Mouse (Mus musculus) hindbrain, embryonic 12.5 days (tissue): ENCODE data around the gene Tagln3. TPM values are rescaled to one million over a fixed set of nuclear protein-coding genes. Genes with fewer than 3 reads are reported as not detected.

Experiments used
- ATAC-seq: fragments of 200-750 bp; cut with Nextera tagmentation; 2 replicates; pipeline ENCODE4 v1.8.0; 2017; ENCODE audit warnings: moderate TSS enrichment; ENCODE audit not compliant: low FRiP score
- H3K27ac ChIP-seq: fragments of 300-500 bp; sonication (generic); 2 replicates; pipeline ENCODE4 v1.5.1; 2016; ENCODE audit warnings: mild to moderate bottlenecking
- H3K27me3 ChIP-seq: fragments of 300-500 bp; sonication (generic); 2 replicates; pipeline ENCODE4 v1.6.1; 2016; ENCODE audit warnings: mild to moderate bottlenecking
- H3K36me3 ChIP-seq: fragments of 300-500 bp; sonication (generic); 2 replicates; pipeline ENCODE4 v1.6.1; 2016; ENCODE audit warnings: mild to moderate bottlenecking
- H3K4me1 ChIP-seq: fragments of 300-500 bp; sonication (generic); 2 replicates; pipeline ENCODE4 v1.6.1; 2016
- H3K4me2 ChIP-seq: fragments of 300-500 bp; sonication (generic); replicated peaks from 2 replicates; pipeline ENCODE4 v1.6.1; 2016; ENCODE audit warnings: mild to moderate bottlenecking
- H3K4me3 ChIP-seq: fragments of 300-500 bp; sonication (generic); 2 replicates; pipeline ENCODE4 v1.5.1; 2016; ENCODE audit warnings: mild to moderate bottlenecking
- H3K9ac ChIP-seq: fragments of 300-500 bp; sonication (generic); 2 replicates; pipeline ENCODE4 v1.6.1; 2016; ENCODE audit warnings: mild to moderate bottlenecking, moderate library complexity
- H3K9me3 ChIP-seq: fragments of 300-500 bp; sonication (generic); replicated peaks from 2 replicates; pipeline ENCODE4 v1.6.1; 2016; ENCODE audit warnings: mild to moderate bottlenecking
- WGBS: fragments of 180-500 bp; shearing (Covaris S2); methylation state at CpG from one replicate; pipeline ENCODE4 v1.1.7; 2016; 5-methylcytosine and 5-hydroxymethylcytosine counted together
- polyA plus RNA-seq: library from polyadenylated mRNA; unstranded; fragments of >200 nt; fragmentation: Nextera tagmentation; extraction: Ambion mirVana; gene quantifications from 2 replicates; pipeline ENCODE4 v1.2.1, GENCODE M21; 2016

Gene Tagln3
- polyA plus RNA-seq, 1 experiment from 2014 or later, result 410 TPM

GRCm38 (mm10) chr16:45743591-45744144 is 19.3 kb upstream of the Tagln3 start:
- peaks cover 13% of the 10 kb centered on the region for H3K4me1 ChIP-seq
- 0 out of 2 replicates have a peak overlapping the region, but pooled peaks have one; percentile 80 for H3K4me3 ChIP-seq
- H3K36me3 ChIP-seq, result peaks cover 4% of the 10 kb centered on the region; the same call in 1 of the 2 replicates
- no peaks in the 10 kb centered on the region for H3K27me3 ChIP-seq
- no peaks in the 10 kb centered on the region for H3K9me3 ChIP-seq
- no peak overlapping the region for H3K9ac ChIP-seq
- peak overlapping the region; percentile 92 for H3K27ac ChIP-seq
- H3K4me2 ChIP-seq, result peak overlapping the region; percentile 63; the same call in 1 of the 2 replicates
- no peak for ATAC-seq
- WGBS, result 73% methylated on average over 4 of the region's 4 CpGs

- Histone ChIP-seq H3K27me3 (no peaks in the 10 kb centered on the region), H3K36me3 (peaks cover 4% of the 10 kb centered on the region; the same call in 1 of the 2 replicates), H3K4me2 (peak within 1 kb of the TSS; percentile 63), H3K27ac (peak within 1 kb of the TSS; percentile 92), H3K9me3 (no peaks in the 10 kb centered on the region), H3K4me3 (peak within 1 kb of the TSS; percentile 80), H3K4me1 (peaks cover 13% of the 10 kb centered on the region), H3K9ac (peak within 1 kb of the TSS; percentile 91)
- ATAC-seq, result peak; percentile 98
- 1% methylated on average over 51 of the region's 51 CpGs for WGBS
Observed at GRCm38 (mm10) chr16:45742615-45743476, 18.4 kb upstream of the Tagln3 start, which contains the start of gene Abhd10. Abhd10 (minus strand) TSS chr16:45742955.

- ATAC-seq, result no peak
- no peak overlapping the region for H3K9ac ChIP-seq
- WGBS, result 92% methylated on average over 8 of the region's 8 CpGs
Observed at GRCm38 (mm10) chr16:45737880-45738279, 13.5 kb upstream of the Tagln3 start.

GRCm38 (mm10) chr16:45736724-45737123 is 12.3 kb upstream of the Tagln3 start:
- H3K4me1 ChIP-seq, result peaks cover 8% of the 10 kb centered on the region
- H3K9ac ChIP-seq, result no peak overlapping the region
- no peak for ATAC-seq
- no peak overlapping the region for H3K27ac ChIP-seq
- H3K36me3 ChIP-seq, result peaks cover 51% of the 10 kb centered on the region
- no peaks in the 10 kb centered on the region for H3K27me3 ChIP-seq
- 90% methylated on average over 3 of the region's 3 CpGs for WGBS
- H3K4me3 ChIP-seq, result no peak overlapping the region
- no peak overlapping the region for H3K4me2 ChIP-seq
- H3K9me3 ChIP-seq, result no peaks in the 10 kb centered on the region

More at GRCm38 (mm10) chr16:45737880-45738279, 13.5 kb upstream of the Tagln3 start:
- Histone ChIP-seq H3K4me1 (peaks cover 8% of the 10 kb centered on the region), H3K4me3 (no peak overlapping the region), H3K4me2 (no peak overlapping the region), H3K36me3 (peaks cover 40% of the 10 kb centered on the region), H3K9me3 (no peaks in the 10 kb centered on the region), H3K27me3 (no peaks in the 10 kb centered on the region), H3K27ac (no peak overlapping the region)

GRCm38 (mm10) chr16:45729163-45729562 is 4.8 kb upstream of the Tagln3 start:
- Histone ChIP-seq H3K4me2 (no peak overlapping the region), H3K9ac (no peak overlapping the region), H3K36me3 (peaks cover 47% of the 10 kb centered on the region), H3K9me3 (no peaks in the 10 kb centered on the region), H3K4me1 (peaks cover 11% of the 10 kb centered on the region; the same call in 1 of the 2 replicates), H3K4me3 (no peak overlapping the region), H3K27me3 (no peaks in the 10 kb centered on the region), H3K27ac (no peak overlapping the region)
- 88% methylated on average over 5 of the region's 5 CpGs for WGBS
- no peak for ATAC-seq

GRCm38 (mm10) chr16:45724742-45725102 is 314 bp upstream of the Tagln3 start:
- Histone ChIP-seq H3K9ac (peak overlapping the region; percentile 94), H3K36me3 (peaks cover 32% of the 10 kb centered on the region), H3K27ac (peak overlapping the region; percentile 99), H3K9me3 (no peaks in the 10 kb centered on the region), H3K4me2 (peak overlapping the region; percentile 76), H3K4me3 (peak overlapping the region; percentile 67), H3K27me3 (no peaks in the 10 kb centered on the region), H3K4me1 (peaks cover 39% of the 10 kb centered on the region)
- peak; percentile 84 for ATAC-seq
- 0% methylated on average over 10 of the region's 10 CpGs for WGBS

GRCm38 (mm10) chr16:45723172-45723901 is 1.1 kb downstream of the Tagln3 start:
- H3K4me1 ChIP-seq, result peaks cover 42% of the 10 kb centered on the region

GRCm38 (mm10) chr16:45722460-45722951 is 1.9 kb downstream of the Tagln3 start:
- H3K27ac ChIP-seq, result peak overlapping the region; percentile 99
- H3K9ac ChIP-seq, result peak overlapping the region; percentile 94
- WGBS, result 46% methylated on average over 3 of the region's 3 CpGs
- ATAC-seq, result peak; percentile 27
- peak overlapping the region; percentile 76 for H3K4me2 ChIP-seq
- H3K9me3 ChIP-seq, result no peaks in the 10 kb centered on the region
- H3K36me3 ChIP-seq, result peaks cover 39% of the 10 kb centered on the region
- peak overlapping the region; percentile 67 for H3K4me3 ChIP-seq
- H3K27me3 ChIP-seq, result no peaks in the 10 kb centered on the region
- peaks cover 42% of the 10 kb centered on the region for H3K4me1 ChIP-seq

More at GRCm38 (mm10) chr16:45723172-45723901, 1.1 kb downstream of the Tagln3 start:
- no peaks in the 10 kb centered on the region for H3K9me3 ChIP-seq
- peak overlapping the region; percentile 67 for H3K4me3 ChIP-seq
- H3K9ac ChIP-seq, result peak overlapping the region; percentile 94
- WGBS, result 41% methylated on average over 6 of the region's 6 CpGs
- no peaks in the 10 kb centered on the region for H3K27me3 ChIP-seq
- H3K36me3 ChIP-seq, result peaks cover 34% of the 10 kb centered on the region
- H3K4me2 ChIP-seq, result peak overlapping the region; percentile 76
- peak overlapping the region; percentile 99 for H3K27ac ChIP-seq
- ATAC-seq, result peak; percentile 35

GRCm38 (mm10) chr16:45720022-45720630 is 4.3 kb downstream of the Tagln3 start:
- Histone ChIP-seq H3K4me3 (no peak overlapping the region), H3K9ac (no peak overlapping the region), H3K27ac (no peak overlapping the region), H3K9me3 (no peaks in the 10 kb centered on the region), H3K4me1 (peaks cover 35% of the 10 kb centered on the region), H3K36me3 (peaks cover 59% of the 10 kb centered on the region), H3K27me3 (no peaks in the 10 kb centered on the region), H3K4me2 (peak overlapping the region; percentile 76)
- ATAC-seq, result no peak
- WGBS, result 85% methylated on average over 10 of the region's 10 CpGs

GRCm38 (mm10) chr16:45718296-45718695 is 6.1 kb downstream of the Tagln3 start:
- Histone ChIP-seq H3K4me1 (peaks cover 36% of the 10 kb centered on the region), H3K9me3 (no peaks in the 10 kb centered on the region), H3K9ac (no peak overlapping the region), H3K4me2 (no peak overlapping the region), H3K27me3 (no peaks in the 10 kb centered on the region), H3K27ac (no peak overlapping the region), H3K36me3 (peaks cover 68% of the 10 kb centered on the region), H3K4me3 (no peak overlapping the region)
- no peak for ATAC-seq
- 94% methylated on average over 4 of the region's 4 CpGs for WGBS

- Histone ChIP-seq H3K4me1 (peaks cover 7% of the 10 kb centered on the region), H3K36me3 (peaks cover 68% of the 10 kb centered on the region), H3K27me3 (no peaks in the 10 kb centered on the region), H3K4me2 (no peak overlapping the region), H3K9ac (no peak overlapping the region), H3K4me3 (no peak overlapping the region), H3K27ac (no peak overlapping the region; the same call in 1 of the 2 replicates), H3K9me3 (no peaks in the 10 kb centered on the region)
- 89% methylated on average over 5 of the region's 5 CpGs for WGBS
- no peak for ATAC-seq
Observed at GRCm38 (mm10) chr16:45714489-45715150, 9.8 kb downstream of the Tagln3 start.
